Mouse (Mus musculus) induced T-regulatory cell, adult 2 months (primary cell): Measurements from ENCODE around the gene Ccl4.

Source experiments
- DNase-seq: peaks from one replicate; pipeline ENCODE4 v3.0.0-alpha.2; 2012; ENCODE audit warnings: low read depth

Ccl4 gene

GRCm38 (mm10) chr11:83662204-83662603, at the start of gene Ccl4:
TSS of gene Ccl4 (plus strand) at chr11:83662584.
- peak; percentile 32 for DNase-seq

- no peak for DNase-seq
These were observed 45.8 kb upstream of the Ccl4 start for GRCm38 (mm10) chr11:83616586-83616985.

GRCm38 (mm10) chr11:83618238-83618637, 44.1 kb upstream of the Ccl4 start:
- DNase-seq, result no peak

- DNase-seq, result no peak
These were observed 43.3 kb upstream of the Ccl4 start for GRCm38 (mm10) chr11:83619037-83619436.

- no peak for DNase-seq
These were observed 38.8 kb upstream of the Ccl4 start for GRCm38 (mm10) chr11:83623586-83623985.

GRCm38 (mm10) chr11:83628808-83629207, 33.6 kb upstream of the Ccl4 start:
- no peak for DNase-seq

- no peak for DNase-seq
These were observed 31.8 kb upstream of the Ccl4 start for GRCm38 (mm10) chr11:83630630-83631029.

- no peak for DNase-seq
These were observed 31.3 kb upstream of the Ccl4 start for GRCm38 (mm10) chr11:83631065-83631464.

- DNase-seq, result peak; percentile 19
These were observed 29.6 kb upstream of the Ccl4 start for GRCm38 (mm10) chr11:83632744-83633143.

- DNase-seq, result no peak
These were observed 28.0 kb upstream of the Ccl4 start for GRCm38 (mm10) chr11:83634425-83634824.

GRCm38 (mm10) chr11:83634898-83635297, 27.5 kb upstream of the Ccl4 start:
- DNase-seq, result no peak

GRCm38 (mm10) chr11:83636742-83637235, 25.6 kb upstream of the Ccl4 start:
- DNase-seq, result peak; percentile 13

- DNase-seq, result peak; percentile 20
These were observed 23.4 kb upstream of the Ccl4 start for GRCm38 (mm10) chr11:83638934-83639333.

GRCm38 (mm10) chr11:83639533-83639932, 22.9 kb upstream of the Ccl4 start:
- peak; percentile 59 for DNase-seq

- DNase-seq, result peak; percentile 59
These were observed 22.2 kb upstream of the Ccl4 start for GRCm38 (mm10) chr11:83640141-83640540.

GRCm38 (mm10) chr11:83641216-83641615, 21.2 kb upstream of the Ccl4 start:
- DNase-seq, result no peak

- no peak for DNase-seq
These were observed 16.9 kb upstream of the Ccl4 start, which contains the start of gene Rpl9-ps1 for GRCm38 (mm10) chr11:83645521-83645920. TSS of gene Rpl9-ps1 (minus strand) at chr11:83645621.

- no peak for DNase-seq
These were observed 15.8 kb upstream of the Ccl4 start for GRCm38 (mm10) chr11:83646356-83647149.

- DNase-seq, result peak; percentile 16
These were observed 13.0 kb upstream of the Ccl4 start, which contains the start of gene Ccl3 for GRCm38 (mm10) chr11:83649305-83649841. TSS of gene Ccl3 (minus strand) at chr11:83649355.

- DNase-seq, result no peak
These were observed 7.8 kb upstream of the Ccl4 start for GRCm38 (mm10) chr11:83654606-83655005.

- DNase-seq, result no peak
These were observed 4.9 kb upstream of the Ccl4 start for GRCm38 (mm10) chr11:83657508-83657907.

GRCm38 (mm10) chr11:83658797-83659196, 3.6 kb upstream of the Ccl4 start:
- no peak for DNase-seq

- DNase-seq, result no peak
These were observed 1.1 kb downstream of the Ccl4 start for GRCm38 (mm10) chr11:83663532-83663931.
